ENCODE assay signal across 27 mouse cellular contexts in genomic region chr7:37608556-37608955, GRCm38 (mm10).
"Had no signal": no experiment of that assay in that cellular context is flagged by ENCODE, and none has a peak within 500 bp of the region (broad histone marks: within the 10 kb centered on the region; RNA-seq: fewer than 3 reads in every experiment).

No protein-coding gene starts in this region.

- H3K4me3 ChIP-seq: limb, embryonic 10.5 days; limb, embryonic 12.5 days; limb, embryonic 13.5 days; limb, embryonic 15.5 days; liver, embryonic 12.5 days; liver, embryonic 13.5 days; liver, embryonic 15.5 days; lung, embryonic 15.5 days; megakaryocyte, embryonic 14.5 days; midbrain, embryonic 10.5 days; midbrain, embryonic 12.5 days; midbrain, embryonic 13.5 days; midbrain, embryonic 15.5 days; myocyte had no signal

- H3K9me3 ChIP-seq: limb, embryonic 13.5 days; limb, embryonic 15.5 days; liver, embryonic 12.5 days; liver, embryonic 13.5 days; liver, embryonic 15.5 days; lung, embryonic 15.5 days; midbrain, embryonic 12.5 days; midbrain, embryonic 13.5 days; midbrain, embryonic 15.5 days had no signal

- H3K27ac ChIP-seq: limb, embryonic 10.5 days; limb, embryonic 12.5 days; limb, embryonic 13.5 days; limb, embryonic 15.5 days; liver, embryonic 12.5 days; liver, embryonic 13.5 days; liver, embryonic 14.5 days; liver, embryonic 15.5 days; lung, embryonic 15.5 days; macrophage; midbrain, embryonic 10.5 days; midbrain, embryonic 12.5 days; midbrain, embryonic 13.5 days; midbrain, embryonic 15.5 days had no signal

- DNase-seq: left cerebral cortex, postnatal 4 days; liver; liver, embryonic 13.5 days; liver, postnatal 0 days; lung, adult 18-20 months; lung, adult 2 months; lung, embryonic 14.5 days; lung, postnatal 10 days; lung, postnatal 14 days; lung, postnatal 36 days; lung, postnatal 4 days; midbrain, embryonic 14.5 days had no signal

- H3K36me3 ChIP-seq: limb, embryonic 10.5 days; limb, embryonic 12.5 days; limb, embryonic 13.5 days; limb, embryonic 15.5 days; liver, embryonic 12.5 days; liver, embryonic 13.5 days; liver, embryonic 15.5 days; lung, embryonic 15.5 days; midbrain, embryonic 13.5 days; midbrain, embryonic 15.5 days had no signal

- H3K27me3 ChIP-seq: limb, embryonic 12.5 days; limb, embryonic 13.5 days; limb, embryonic 15.5 days; liver, embryonic 12.5 days; liver, embryonic 13.5 days; liver, embryonic 15.5 days; lung, embryonic 15.5 days; megakaryocyte, embryonic 14.5 days; midbrain, embryonic 12.5 days; midbrain, embryonic 13.5 days; midbrain, embryonic 15.5 days had no signal

- H3K4me1 ChIP-seq: limb, embryonic 10.5 days; limb, embryonic 12.5 days; limb, embryonic 13.5 days; limb, embryonic 15.5 days; liver, embryonic 12.5 days; liver, embryonic 13.5 days; liver, embryonic 15.5 days; lung, embryonic 15.5 days; megakaryocyte, embryonic 14.5 days; midbrain, embryonic 15.5 days had no signal
